Mouse (Mus musculus) neural tube, embryonic 10.5 days (tissue): ENCODE results near the gene Hist1h4d.

ENCODE experiments used
- DNase-seq: peaks from one replicate; pipeline ENCODE4 v3.0.0-alpha.2; 2017; ENCODE audit warnings: low spot score; ENCODE audit errors: extremely low spot score

Hist1h4d gene

DNA sequence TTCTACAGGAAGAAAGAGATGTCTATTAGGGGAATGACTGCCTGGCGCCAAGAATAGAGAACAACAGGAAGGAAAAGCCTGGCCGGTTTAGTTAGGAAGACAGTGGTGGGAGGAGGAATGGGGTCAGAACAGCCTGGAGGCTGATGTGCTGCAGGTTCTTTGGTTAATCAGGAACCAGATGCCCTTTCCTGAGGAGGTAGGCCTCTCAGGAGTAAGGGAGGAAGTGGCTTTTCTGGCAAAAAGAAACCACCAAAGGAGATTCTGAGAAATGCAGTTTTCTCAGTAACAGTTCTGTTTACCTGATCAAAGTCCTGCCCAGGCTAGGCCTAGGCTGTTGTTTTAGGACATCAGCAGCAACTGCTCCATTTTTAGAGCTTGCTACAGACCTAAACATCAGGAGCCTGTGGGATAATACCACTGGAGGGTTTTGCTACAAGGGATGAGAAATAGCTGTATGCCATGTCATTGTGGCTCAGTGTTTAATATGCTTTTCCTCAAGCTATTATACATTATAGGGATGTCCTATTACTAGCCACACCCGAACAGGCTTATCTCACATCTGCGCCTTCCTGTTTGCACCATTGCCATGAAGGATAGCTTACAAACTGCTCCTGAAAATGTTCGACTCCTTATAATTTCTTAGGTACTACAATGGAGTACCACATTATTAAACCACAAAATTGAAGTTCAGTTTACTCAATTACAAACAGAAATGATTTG is 11.8 kb downstream of the Hist1h4d start:
- DNase-seq = no peak

DNA sequence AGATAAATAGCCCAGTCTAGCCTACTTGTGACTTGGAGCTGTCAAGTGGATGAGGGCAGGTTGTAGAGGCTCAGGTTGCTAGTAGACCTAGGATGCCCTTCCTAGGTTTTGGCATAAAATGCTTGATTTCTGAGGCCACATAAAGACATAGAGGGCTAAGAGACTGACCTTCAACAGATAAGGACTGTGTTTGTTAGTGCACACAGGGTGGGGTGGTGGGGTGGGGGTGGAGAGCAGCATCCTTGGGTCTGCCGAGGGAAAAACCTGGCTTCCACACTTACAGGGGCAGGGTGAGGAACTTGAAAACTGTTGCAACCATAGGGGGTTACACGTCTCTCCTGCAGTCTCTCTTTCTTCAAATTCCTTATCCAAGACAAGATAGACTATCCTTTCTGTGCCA is 13.8 kb downstream of the Hist1h4d start:
- no peak for DNase-seq

DNA sequence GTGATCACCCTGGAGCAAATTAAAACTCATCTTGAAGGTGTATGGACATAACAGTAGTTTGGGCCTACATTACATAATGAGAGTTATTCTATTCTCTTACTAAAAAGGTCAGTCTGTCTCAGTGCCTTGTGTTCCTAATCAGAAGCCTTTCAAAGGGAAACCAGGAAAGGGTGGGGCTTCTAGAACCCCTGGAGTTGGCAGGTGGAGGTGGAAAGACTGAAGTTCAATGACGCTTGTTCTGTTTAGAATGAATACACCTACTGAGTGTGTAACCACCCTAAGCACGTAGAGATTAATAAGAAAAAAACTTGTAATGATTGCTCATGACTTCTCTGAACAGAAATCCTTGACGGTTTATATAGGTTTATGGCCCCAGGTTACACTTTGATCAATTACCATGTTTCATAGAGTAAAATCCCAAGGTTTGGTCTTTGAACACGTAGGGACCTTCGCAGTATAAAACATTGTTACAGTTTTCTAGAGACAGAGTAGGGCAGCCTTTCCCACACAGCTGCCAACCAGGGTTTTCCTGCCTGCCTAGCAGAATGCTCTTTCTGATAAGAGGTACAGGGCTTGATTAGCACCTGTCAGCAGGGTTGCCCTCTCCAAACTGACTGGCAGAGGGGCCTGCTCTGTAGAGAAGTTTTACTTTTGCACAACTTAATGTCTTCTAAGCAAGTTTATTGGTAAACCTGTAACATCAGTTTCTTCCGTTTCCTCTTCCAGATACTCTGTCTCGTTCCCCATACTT is 14.4 kb downstream of the Hist1h4d start:
- no peak for DNase-seq

DNA sequence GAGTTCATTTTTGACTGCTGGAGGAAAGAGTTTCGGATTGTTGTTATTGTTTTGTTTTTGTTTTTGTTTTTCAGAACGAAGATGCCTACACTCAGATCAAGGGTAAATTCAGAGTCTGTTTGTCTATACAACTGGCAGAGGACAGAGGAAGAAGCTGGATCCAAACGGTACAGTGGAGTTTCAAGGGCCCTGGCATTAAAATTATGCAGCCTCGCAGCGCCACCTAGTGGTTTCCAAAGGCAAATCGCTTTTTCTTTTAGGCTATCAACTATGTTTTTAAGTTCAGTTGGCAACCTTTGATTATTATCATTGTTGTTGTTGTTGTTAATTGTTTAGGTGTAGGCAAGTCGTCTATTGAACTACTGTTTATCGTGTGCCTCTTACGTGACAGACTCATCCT is 16.6 kb downstream of the Hist1h4d start:
- peak; percentile 81 for DNase-seq

DNA sequence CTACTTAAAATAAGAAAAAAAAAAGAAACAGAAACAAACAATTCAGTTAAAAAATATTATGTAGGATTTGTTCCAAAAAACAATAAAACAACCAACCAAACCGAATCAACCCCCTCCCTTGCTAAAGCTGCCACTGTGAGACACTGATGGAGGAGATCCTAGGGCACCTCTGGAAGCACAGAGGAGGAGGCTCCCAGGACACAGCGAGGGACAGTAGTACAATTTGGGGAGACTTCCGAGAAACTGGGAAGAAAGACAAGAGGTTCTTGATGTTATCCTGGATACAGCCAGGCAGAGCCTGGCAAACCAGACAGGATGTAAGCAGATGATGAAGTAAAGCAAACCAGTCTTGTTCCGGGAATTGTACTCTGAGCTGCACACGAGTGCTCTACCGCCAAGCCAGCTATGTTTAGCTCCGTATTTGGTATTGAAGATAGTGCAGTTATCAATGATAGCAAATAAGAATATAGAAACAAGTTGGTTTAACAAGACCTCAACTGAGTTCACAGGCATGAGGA is 21.8 kb downstream of the Hist1h4d start:
- no peak for DNase-seq

DNA sequence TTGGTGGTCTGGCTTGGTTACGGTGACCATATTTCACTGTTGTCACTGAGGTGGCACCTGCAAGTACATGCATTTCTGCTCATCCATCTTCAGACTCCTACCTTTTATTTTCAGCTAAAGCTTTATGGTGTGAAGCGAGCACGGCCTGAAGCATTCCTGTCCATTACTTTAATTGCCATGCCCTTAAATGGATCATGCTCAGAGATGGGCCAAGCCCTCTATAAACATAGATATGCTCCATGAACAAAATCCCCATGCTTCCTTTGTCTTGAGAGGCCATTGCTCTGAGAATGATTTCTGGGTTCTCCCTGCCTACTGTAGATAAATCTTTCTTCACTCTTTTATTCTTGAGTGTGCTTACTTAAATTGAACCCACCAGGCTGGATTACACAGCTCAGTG is 23.1 kb downstream of the Hist1h4d start:
- DNase-seq = no peak

DNA sequence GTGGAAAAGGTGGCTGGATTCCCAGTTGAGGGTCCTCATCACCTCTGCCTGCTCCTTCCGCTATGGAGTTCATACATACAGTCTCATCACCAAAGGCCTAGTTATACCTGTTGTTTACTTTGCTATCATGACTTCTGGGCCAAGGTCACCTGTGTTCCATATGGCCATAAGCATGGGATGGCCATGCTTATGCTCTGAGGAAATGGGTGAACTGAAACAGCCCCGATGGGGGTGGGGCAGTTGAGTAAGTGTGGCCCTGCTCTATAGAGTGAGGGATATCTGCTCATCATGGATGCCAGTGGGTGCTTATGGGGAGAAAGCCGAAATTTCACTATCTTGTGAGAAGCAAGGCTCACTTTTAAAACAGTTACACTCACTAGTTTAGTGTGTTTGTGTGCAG is 23.7 kb downstream of the Hist1h4d start:
- DNase-seq = no peak

DNA sequence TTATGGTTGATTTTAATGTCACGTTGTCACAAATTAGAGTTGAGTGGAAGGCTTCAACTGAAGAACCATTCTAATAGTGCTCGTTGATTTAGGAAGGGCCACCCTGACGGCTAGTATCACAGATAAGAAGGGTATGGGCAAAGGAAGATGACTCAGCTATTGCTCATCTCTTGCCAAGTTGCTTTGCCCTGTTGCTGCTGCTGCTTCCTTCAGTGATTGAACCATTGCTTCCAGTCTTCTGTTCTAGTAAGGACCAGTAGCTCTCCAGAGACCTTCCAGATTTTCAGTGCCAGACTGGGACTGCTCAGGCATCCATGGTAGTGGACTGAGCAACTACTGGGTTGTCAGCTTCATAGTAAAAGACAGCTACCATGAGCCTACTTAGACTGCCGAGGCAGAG is 27.8 kb downstream of the Hist1h4d start:
- no peak for DNase-seq

DNA sequence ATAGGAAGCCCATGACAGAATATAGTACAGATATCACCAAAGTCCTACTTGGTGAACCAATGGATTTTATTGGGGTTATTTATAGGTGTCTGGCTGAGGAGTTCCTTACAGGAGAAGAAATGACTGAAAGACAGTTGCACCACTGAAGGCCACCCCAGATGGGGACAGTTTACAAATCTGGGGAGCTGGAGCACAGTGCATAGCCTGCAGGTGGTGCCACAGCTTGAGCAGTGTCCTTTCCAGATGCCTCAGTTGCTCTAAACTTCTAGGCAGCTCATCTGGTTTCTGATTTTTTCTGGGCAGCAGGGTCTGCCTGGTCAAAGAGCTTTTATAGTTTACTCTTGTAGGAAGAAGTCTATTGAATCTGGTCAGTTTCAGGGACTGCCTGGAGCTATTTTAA is 28.4 kb downstream of the Hist1h4d start:
- no peak for DNase-seq

DNA sequence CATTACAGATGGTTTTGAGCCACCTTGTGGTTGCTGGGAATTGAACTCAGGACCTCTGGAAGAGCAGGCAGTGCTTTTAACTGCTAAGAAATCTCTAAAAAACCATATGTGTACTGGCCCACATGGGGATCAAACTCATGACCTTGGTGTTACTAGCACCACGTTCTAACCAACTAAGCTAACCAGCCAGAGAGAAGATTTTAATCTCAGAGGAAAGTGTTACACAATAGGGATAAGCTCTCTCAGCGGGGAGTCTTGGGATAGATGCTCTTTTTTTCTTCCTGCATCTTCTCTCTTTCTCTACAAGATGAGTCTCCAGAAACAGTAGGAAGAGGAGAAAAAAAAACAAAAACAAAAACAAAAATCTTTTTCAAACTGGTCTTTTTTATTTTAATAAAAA is 29.0 kb downstream of the Hist1h4d start:
- DNase-seq = no peak

DNA sequence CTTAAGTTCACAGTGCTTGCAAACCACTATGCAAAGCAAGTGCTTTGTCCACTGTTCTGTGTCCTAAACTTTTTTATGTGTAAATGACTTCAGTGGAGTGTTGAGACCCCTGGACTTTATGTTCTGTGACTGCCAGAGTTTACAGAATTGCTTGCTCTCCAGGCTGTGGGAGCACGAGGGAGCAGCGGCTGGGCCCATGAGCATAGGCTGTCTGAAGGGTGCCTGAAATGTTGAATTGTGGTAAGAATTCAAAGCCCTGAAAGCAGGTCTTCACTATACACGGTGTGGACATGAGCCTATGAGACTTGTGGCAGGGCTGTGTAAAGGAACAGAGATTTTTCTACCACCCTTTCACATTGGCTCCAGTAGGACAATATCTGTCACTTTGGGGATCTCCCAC is 30.2 kb downstream of the Hist1h4d start:
- no peak for DNase-seq

DNA sequence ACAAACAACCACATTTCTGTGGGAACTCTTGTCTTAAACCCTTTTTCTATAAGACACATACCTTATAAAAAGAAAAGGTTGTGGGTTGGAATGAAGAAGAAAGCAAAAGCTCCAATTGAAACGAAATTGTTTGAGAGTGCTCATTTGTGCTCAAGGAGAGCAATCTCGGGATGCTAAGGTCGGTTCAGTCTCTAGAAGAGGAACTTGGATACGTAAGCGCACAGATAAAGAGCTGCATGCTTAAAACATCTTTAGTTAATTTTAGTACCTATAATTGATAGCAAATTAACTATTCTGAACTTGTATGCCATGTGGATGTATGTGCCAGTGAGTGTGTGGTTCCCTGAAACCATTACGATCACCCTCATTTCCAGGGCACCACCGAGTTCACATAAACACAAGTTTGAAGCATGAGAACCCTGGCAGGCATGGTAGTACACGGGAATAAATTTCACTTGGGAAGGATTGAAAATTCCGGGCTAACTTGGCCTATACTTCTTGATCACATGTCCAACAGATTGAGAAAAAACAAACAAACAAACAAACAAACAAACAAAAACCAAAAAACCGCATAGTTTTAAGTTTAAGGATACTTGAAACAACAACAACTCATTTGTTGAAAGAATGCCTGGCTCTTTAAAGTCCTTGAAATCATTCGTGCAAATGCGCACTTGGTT is 38.8 kb downstream of the Hist1h4d start:
- no peak for DNase-seq

DNA sequence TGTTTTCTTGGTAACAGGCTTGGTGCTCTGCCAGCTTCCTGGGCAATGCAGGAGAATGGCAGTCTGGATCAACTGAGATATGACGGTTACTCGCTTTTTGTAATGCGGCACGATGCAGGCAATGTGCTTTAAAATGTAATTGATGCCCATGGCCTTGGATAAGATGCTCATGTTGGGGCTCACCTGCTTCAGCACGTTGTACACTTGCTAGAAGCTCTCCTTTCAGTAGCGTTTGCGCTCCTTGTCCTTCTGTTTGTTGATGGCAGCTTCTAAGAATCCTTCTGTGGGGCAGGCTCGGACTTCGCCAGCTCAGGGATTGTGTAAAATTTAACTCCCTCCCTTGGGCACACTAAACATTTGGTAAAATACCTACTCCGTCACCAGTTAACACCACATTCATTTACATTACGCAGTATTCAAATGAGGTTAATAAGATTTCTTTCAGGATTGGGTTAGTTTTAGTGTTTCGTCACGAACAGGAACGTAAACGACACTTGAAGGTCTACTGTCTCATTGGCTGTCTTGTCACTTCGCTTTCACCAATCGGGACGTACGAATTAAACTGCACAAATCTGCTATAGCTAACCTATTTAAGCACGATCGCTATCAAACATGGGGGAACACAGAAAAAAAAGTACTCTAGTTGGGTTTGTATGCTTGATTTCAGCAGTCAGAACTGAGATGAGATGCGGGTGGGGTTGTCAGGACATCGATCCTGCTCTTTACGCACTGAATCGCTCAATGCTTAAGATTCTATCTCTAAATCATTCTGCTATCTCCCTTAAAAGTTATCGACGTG is 39.5 kb downstream of the Hist1h4d start, which contains the start of gene Hist1h2be:
Gene Hist1h2be (minus strand): TSS at position 392 of the 799 bp plus-strand sequence.
- peak; percentile 73 for DNase-seq

DNA sequence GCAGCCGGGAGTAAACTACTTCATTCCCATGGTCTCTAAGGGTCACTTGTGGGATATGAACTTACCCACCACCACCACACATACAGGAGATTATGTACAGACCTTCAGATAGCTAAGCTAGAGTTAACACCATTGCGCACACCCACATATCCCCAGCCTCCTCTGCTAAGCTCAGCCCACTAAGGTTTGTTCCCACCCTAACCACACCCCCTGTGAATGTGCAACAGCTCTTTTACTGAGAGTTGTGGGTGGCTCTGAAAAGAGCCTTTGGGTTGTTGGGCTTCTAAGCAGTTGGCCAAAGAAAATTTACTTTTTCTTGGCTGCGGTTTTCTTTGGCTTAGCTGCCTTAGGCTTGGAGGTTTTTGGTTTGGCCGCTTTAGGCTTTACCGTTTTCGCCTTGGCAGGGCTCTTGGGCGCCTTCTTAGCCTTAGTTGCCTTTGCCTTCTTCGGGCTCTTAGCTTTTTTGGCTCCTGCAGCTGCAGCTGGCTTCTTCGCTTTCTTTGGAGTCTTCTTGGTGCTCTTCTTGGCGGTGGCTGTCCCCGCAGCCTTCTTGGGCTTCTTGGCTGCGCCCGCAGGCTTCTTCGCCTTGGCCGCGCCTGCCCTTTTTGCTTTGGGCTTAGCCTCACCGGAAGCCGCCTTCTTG is 40.3 kb downstream of the Hist1h4d start:
- DNase-seq = peak; percentile 75

DNA sequence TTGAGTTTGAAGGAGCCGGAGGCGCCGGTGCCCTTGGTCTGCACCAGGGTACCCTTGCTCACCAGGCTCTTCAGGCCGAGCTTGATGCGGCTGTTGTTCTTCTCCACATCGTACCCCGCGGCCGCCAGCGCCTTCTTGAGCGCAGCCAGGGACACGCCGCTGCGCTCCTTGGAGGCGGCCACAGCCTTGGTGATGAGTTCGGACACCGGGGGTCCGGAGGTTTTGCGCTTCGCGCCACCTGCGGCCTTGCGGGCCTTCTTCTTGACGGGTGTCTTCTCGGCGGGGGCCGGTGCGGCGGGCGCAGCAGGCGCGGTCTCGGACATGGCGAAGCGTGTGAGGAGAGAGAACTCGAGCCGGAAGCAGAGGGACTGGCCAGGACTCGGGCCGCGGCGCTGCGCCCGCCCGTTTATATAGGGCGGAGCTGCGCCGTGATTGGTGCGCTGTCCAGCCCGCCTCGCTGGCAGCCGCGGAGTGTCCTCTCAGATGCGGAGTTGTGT is 40.8 kb downstream of the Hist1h4d start, which contains the start of gene Hist1h1e:
Gene Hist1h1e (minus strand): TSS at position 384 of the 497 bp plus-strand sequence.
- DNase-seq = peak; percentile 92

DNA sequence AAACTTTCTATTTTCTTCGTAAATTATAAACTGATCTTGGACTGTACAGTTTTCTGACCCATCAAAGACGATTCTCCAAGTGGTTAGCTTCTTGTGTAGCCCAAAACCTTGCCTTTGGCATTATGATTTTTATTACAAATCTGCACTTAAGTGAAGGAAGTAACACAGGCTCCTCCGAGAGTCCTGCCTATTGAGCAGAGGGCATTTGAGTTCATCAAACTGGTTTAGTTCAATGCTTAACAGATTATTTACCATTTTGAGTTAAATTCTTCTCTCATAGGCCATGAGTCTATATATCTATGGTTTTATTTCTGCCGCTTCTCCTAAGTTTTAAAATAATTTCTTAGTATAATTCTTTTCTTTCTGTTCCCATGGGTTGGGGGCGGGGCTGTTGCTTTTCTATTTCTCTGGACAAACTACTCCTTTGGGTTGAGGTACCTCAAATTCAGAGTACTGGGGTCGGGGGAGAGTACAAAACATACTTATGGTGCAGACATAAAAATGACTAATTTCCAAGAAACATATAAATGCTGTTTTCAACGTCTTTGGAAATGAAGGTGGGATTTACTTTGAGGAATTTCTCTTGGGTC is 41.6 kb downstream of the Hist1h4d start:
- no peak for DNase-seq

DNA sequence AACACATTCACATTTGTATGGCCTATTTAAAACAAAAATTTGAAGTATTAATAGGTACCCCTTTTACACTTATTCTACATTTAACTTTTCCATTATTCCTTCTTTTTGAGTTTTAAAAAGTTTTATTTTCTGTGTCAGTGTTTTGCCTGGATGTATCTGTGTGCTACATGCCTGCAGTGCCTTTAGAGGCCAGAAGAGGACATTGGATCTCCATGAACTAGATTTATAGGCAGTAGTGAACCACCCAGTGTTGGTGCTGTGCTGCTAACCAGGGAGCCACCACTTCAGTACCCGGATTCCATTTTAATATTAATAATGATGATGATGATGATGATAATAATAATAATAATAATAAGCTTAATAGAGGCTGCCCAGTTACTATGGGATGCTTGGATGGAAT is 49.3 kb downstream of the Hist1h4d start:
- no peak for DNase-seq
